Mouse (Mus musculus): ENCODE measurements around the gene Lrrc63. TPM values are rescaled to one million over a fixed set of nuclear protein-coding genes. Genes with fewer than 3 reads are reported as not detected.
A peak's percentile ranks its signal among the peaks of the same experiment; 100 is the strongest.
"Not testable (repeated sequence)": the region's sequence is repeated elsewhere in the genome, so short reads cannot be mapped to it uniquely, and the experiment has no call there.

The Lrrc63 gene
- polyA plus RNA-seq, 1 experiment from 2014 or later, result not detected

GRCm38 (mm10) chr14:75150653-75151052 lies 20.0 kb upstream of the Lrrc63 start:
- ATAC-seq, result no peak
- DNase-seq (ENCODE audit: low spot score), result no peak
- 85% methylated on average over 2 of the region's 2 CpGs for WGBS
- H3K4me1 ChIP-seq (ENCODE audit: control insufficient read depth, insufficient read depth, low read length), result no peaks in the 10 kb centered on the region
- H3K27me3 ChIP-seq (replicated peaks; ENCODE audit: control insufficient read depth, insufficient read depth, low read length), result no peaks in the 10 kb centered on the region
- no peak overlapping the region for H3K4me3 ChIP-seq (ENCODE audit: low read depth, low read length)
- H3K4me2 ChIP-seq (ENCODE audit: low read length), result no peak overlapping the region
- no peak overlapping the region for H3K27ac ChIP-seq (ENCODE audit: low read depth, low read length)
- H3K9me3 ChIP-seq (replicated peaks; ENCODE audit: control insufficient read depth, low read length), result no peaks in the 10 kb centered on the region
- no peaks in the 10 kb centered on the region for H3K36me3 ChIP-seq (ENCODE audit: control insufficient read depth, insufficient read depth, low read length)
- no peak overlapping the region for H3K9ac ChIP-seq (ENCODE audit: low read length)

- H3K27ac ChIP-seq (ENCODE audit: low read depth, low read length), result no peak overlapping the region
- DNase-seq (ENCODE audit: low spot score), result peak; percentile 8
Observed at GRCm38 (mm10) chr14:75148229-75148628, 17.5 kb upstream of the Lrrc63 start.

GRCm38 (mm10) chr14:75147706-75148105 lies 17.0 kb upstream of the Lrrc63 start:
- H3K27ac ChIP-seq (ENCODE audit: low read depth, low read length), result not testable (repeated sequence)
- WGBS, result 84% methylated on average over 2 of the region's 2 CpGs

More at GRCm38 (mm10) chr14:75148229-75148628, 17.5 kb upstream of the Lrrc63 start:
- no peak for ATAC-seq
- no peaks in the 10 kb centered on the region for H3K9me3 ChIP-seq (replicated peaks; ENCODE audit: control insufficient read depth, low read length)
- no peak overlapping the region for H3K9ac ChIP-seq (ENCODE audit: low read length)
- H3K27me3 ChIP-seq (replicated peaks; ENCODE audit: control insufficient read depth, insufficient read depth, low read length), result no peaks in the 10 kb centered on the region
- 81% methylated on average over 9 of the region's 9 CpGs for WGBS
- H3K4me2 ChIP-seq (ENCODE audit: low read length), result no peak overlapping the region
- no peak overlapping the region for H3K4me3 ChIP-seq (ENCODE audit: low read depth, low read length)
- H3K4me1 ChIP-seq (ENCODE audit: control insufficient read depth, insufficient read depth, low read length), result no peaks in the 10 kb centered on the region
- H3K36me3 ChIP-seq (ENCODE audit: control insufficient read depth, insufficient read depth, low read length), result no peaks in the 10 kb centered on the region

GRCm38 (mm10) chr14:75139225-75139624 lies 8.5 kb upstream of the Lrrc63 start:
- Histone ChIP-seq H3K9me3 (replicated peaks; ENCODE audit: control insufficient read depth, low read length) (no peaks in the 10 kb centered on the region), H3K36me3 (ENCODE audit: control insufficient read depth, insufficient read depth, low read length) (no peaks in the 10 kb centered on the region), H3K4me3 (ENCODE audit: low read depth, low read length) (no peak overlapping the region), H3K9ac (ENCODE audit: low read length) (no peak overlapping the region), H3K4me2 (ENCODE audit: low read length) (no peak overlapping the region), H3K27me3 (replicated peaks; ENCODE audit: control insufficient read depth, insufficient read depth, low read length) (no peaks in the 10 kb centered on the region), H3K4me1 (ENCODE audit: control insufficient read depth, insufficient read depth, low read length) (no peaks in the 10 kb centered on the region), H3K27ac (ENCODE audit: low read depth, low read length) (no peak overlapping the region)
- 87% methylated on average over 2 of the region's 2 CpGs for WGBS
- ATAC-seq, result no peak
- DNase-seq (ENCODE audit: low spot score), result no peak

More at GRCm38 (mm10) chr14:75147706-75148105, 17.0 kb upstream of the Lrrc63 start:
- not testable (repeated sequence) for H3K4me1 ChIP-seq (ENCODE audit: control insufficient read depth, insufficient read depth, low read length); H3K9me3 ChIP-seq (replicated peaks; ENCODE audit: control insufficient read depth, low read length); H3K27me3 ChIP-seq (replicated peaks; ENCODE audit: control insufficient read depth, insufficient read depth, low read length); DNase-seq (ENCODE audit: low spot score); H3K9ac ChIP-seq (ENCODE audit: low read length); H3K4me3 ChIP-seq (ENCODE audit: low read depth, low read length); H3K36me3 ChIP-seq (ENCODE audit: control insufficient read depth, insufficient read depth, low read length); ATAC-seq; H3K4me2 ChIP-seq (ENCODE audit: low read length)

GRCm38 (mm10) chr14:75138503-75138902 lies 7.8 kb upstream of the Lrrc63 start:
- ATAC-seq (no peak), DNase-seq (ENCODE audit: low spot score) (no peak)
- Histone ChIP-seq H3K27ac (ENCODE audit: low read depth, low read length) (no peak overlapping the region), H3K4me3 (ENCODE audit: low read depth, low read length) (no peak overlapping the region), H3K27me3 (replicated peaks; ENCODE audit: control insufficient read depth, insufficient read depth, low read length) (no peaks in the 10 kb centered on the region), H3K36me3 (ENCODE audit: control insufficient read depth, insufficient read depth, low read length) (no peaks in the 10 kb centered on the region), H3K9ac (ENCODE audit: low read length) (no peak overlapping the region), H3K9me3 (replicated peaks; ENCODE audit: control insufficient read depth, low read length) (no peaks in the 10 kb centered on the region), H3K4me2 (ENCODE audit: low read length) (no peak overlapping the region), H3K4me1 (ENCODE audit: control insufficient read depth, insufficient read depth, low read length) (no peaks in the 10 kb centered on the region)
- 73% methylated on average over 10 of the region's 10 CpGs for WGBS

GRCm38 (mm10) chr14:75136119-75136966 lies 5.7 kb upstream of the Lrrc63 start:
- Histone ChIP-seq H3K4me1 (ENCODE audit: control insufficient read depth, insufficient read depth, low read length) (peaks cover under 1% of the 10 kb centered on the region; the same call in 1 of the 2 replicates), H3K4me3 (ENCODE audit: low read depth, low read length) (no peak overlapping the region), H3K36me3 (ENCODE audit: control insufficient read depth, insufficient read depth, low read length) (no peaks in the 10 kb centered on the region), H3K27me3 (replicated peaks; ENCODE audit: control insufficient read depth, insufficient read depth, low read length) (no peaks in the 10 kb centered on the region), H3K27ac (ENCODE audit: low read depth, low read length) (no peak overlapping the region), H3K4me2 (ENCODE audit: low read length) (no peak overlapping the region), H3K9me3 (replicated peaks; ENCODE audit: control insufficient read depth, low read length) (no peaks in the 10 kb centered on the region), H3K9ac (ENCODE audit: low read length) (no peak overlapping the region)
- DNase-seq (ENCODE audit: low spot score) (no peak), ATAC-seq (no peak)
- WGBS, result 88% methylated on average over 25 of the region's 25 CpGs

GRCm38 (mm10) chr14:75131324-75131935 lies 749 bp upstream of the Lrrc63 start:
- Histone ChIP-seq H3K36me3 (ENCODE audit: control insufficient read depth, insufficient read depth, low read length) (no peaks in the 10 kb centered on the region), H3K9ac (ENCODE audit: low read length) (0 out of 2 replicates have a peak overlapping the region, but pooled peaks have one; percentile 5), H3K4me3 (ENCODE audit: low read depth, low read length) (peak overlapping the region; percentile 52), H3K4me2 (ENCODE audit: low read length) (peak overlapping the region; percentile 72), H3K27ac (ENCODE audit: low read depth, low read length) (no peak overlapping the region), H3K27me3 (replicated peaks; ENCODE audit: control insufficient read depth, insufficient read depth, low read length) (no peaks in the 10 kb centered on the region), H3K9me3 (replicated peaks; ENCODE audit: control insufficient read depth, low read length) (no peaks in the 10 kb centered on the region), H3K4me1 (ENCODE audit: control insufficient read depth, insufficient read depth, low read length) (peaks cover 8% of the 10 kb centered on the region; the same call in 1 of the 2 replicates)
- WGBS, result 5% methylated on average over 12 of the region's 12 CpGs
- ATAC-seq (no peak), DNase-seq (ENCODE audit: low spot score) (peak; percentile 3)

- H3K9ac ChIP-seq (ENCODE audit: low read length), result no peak overlapping the region
- no peak for ATAC-seq
- H3K9me3 ChIP-seq (replicated peaks; ENCODE audit: control insufficient read depth, low read length), result no peaks in the 10 kb centered on the region
- WGBS, result 88% methylated on average over 8 of the region's 8 CpGs
- no peaks in the 10 kb centered on the region for H3K36me3 ChIP-seq (ENCODE audit: control insufficient read depth, insufficient read depth, low read length)
- H3K4me3 ChIP-seq (ENCODE audit: low read depth, low read length), result no peak overlapping the region
- H3K4me2 ChIP-seq (ENCODE audit: low read length), result no peak overlapping the region
- no peaks in the 10 kb centered on the region for H3K27me3 ChIP-seq (replicated peaks; ENCODE audit: control insufficient read depth, insufficient read depth, low read length)
- DNase-seq (ENCODE audit: low spot score), result no peak
- H3K4me1 ChIP-seq (ENCODE audit: control insufficient read depth, insufficient read depth, low read length), result no peaks in the 10 kb centered on the region
- H3K27ac ChIP-seq (ENCODE audit: low read depth, low read length), result no peak overlapping the region
Observed at GRCm38 (mm10) chr14:75121658-75122057, 9.0 kb downstream of the Lrrc63 start.

- 95% methylated on average over 5 of the region's 5 CpGs for WGBS
- no peaks in the 10 kb centered on the region for H3K36me3 ChIP-seq (ENCODE audit: control insufficient read depth, insufficient read depth, low read length)
- no peak for DNase-seq (ENCODE audit: low spot score)
- H3K4me1 ChIP-seq (ENCODE audit: control insufficient read depth, insufficient read depth, low read length), result no peaks in the 10 kb centered on the region
- no peak overlapping the region for H3K9ac ChIP-seq (ENCODE audit: low read length)
- H3K4me3 ChIP-seq (ENCODE audit: low read depth, low read length), result no peak overlapping the region
- no peak overlapping the region for H3K27ac ChIP-seq (ENCODE audit: low read depth, low read length)
- ATAC-seq, result no peak
- H3K27me3 ChIP-seq (replicated peaks; ENCODE audit: control insufficient read depth, insufficient read depth, low read length), result no peaks in the 10 kb centered on the region
- H3K4me2 ChIP-seq (ENCODE audit: low read length), result no peak overlapping the region
- no peaks in the 10 kb centered on the region for H3K9me3 ChIP-seq (replicated peaks; ENCODE audit: control insufficient read depth, low read length)
Observed at GRCm38 (mm10) chr14:75102956-75103355, 27.7 kb downstream of the Lrrc63 start.

Data from forebrain, embryonic 14.5 days (tissue).